Mouse (Mus musculus) intestine, postnatal 0 days (tissue): ENCODE results near the gene B4galt1. TPM values are rescaled to one million over a fixed set of nuclear protein-coding genes. Genes with fewer than 3 reads are reported as not detected.
A peak's percentile ranks its signal among the peaks of the same experiment; 100 is the strongest.

Experiments used
- ATAC-seq: fragments of 200-750 bp; cut with Nextera tagmentation; 2 replicates; pipeline ENCODE4 v1.8.0; 2017; ENCODE audit warnings: mild to moderate bottlenecking, moderate TSS enrichment, moderate library complexity
- H3K27ac ChIP-seq: fragments of 300-500 bp; sonication (generic); 2 replicates; pipeline ENCODE4 v1.5.1; 2014; ENCODE audit warnings: mild to moderate bottlenecking, low read depth, low read length, moderate library complexity
- H3K27me3 ChIP-seq: fragments of 300-500 bp; sonication (generic); replicated peaks from 2 replicates; pipeline ENCODE4 v1.6.1; 2014; ENCODE audit warnings: low read length, mixed read lengths; ENCODE audit not compliant: control insufficient read depth, insufficient read depth
- H3K36me3 ChIP-seq: fragments of 300-500 bp; sonication (generic); 2 replicates; pipeline ENCODE4 v1.6.1; 2014; ENCODE audit warnings: mild to moderate bottlenecking, moderate library complexity; ENCODE audit not compliant: control insufficient read depth, insufficient read depth
- H3K4me1 ChIP-seq: fragments of 300-500 bp; sonication (generic); replicated peaks from 2 replicates; pipeline ENCODE4 v1.6.1; 2014; ENCODE audit warnings: antibody characterized with exemption, low read length, mixed read lengths; ENCODE audit not compliant: control insufficient read depth, insufficient read depth
- H3K4me2 ChIP-seq: fragments of 300-500 bp; sonication (generic); replicated peaks from 2 replicates; pipeline ENCODE4 v1.6.1; 2014; ENCODE audit warnings: low read depth, mild to moderate bottlenecking, moderate library complexity
- H3K4me3 ChIP-seq: fragments of 300-500 bp; sonication (generic); 2 replicates; pipeline ENCODE4 v1.5.1; 2014; ENCODE audit warnings: low read depth, low read length
- H3K9ac ChIP-seq: fragments of 300-500 bp; sonication (generic); 2 replicates; pipeline ENCODE4 v1.6.1; 2014; ENCODE audit warnings: mild to moderate bottlenecking, low read depth, low read length
- H3K9me3 ChIP-seq: fragments of 300-500 bp; sonication (generic); 2 replicates; pipeline ENCODE4 v1.6.1; 2016; ENCODE audit warnings: mixed run types; ENCODE audit not compliant: control insufficient read depth
- CTCF ChIP-seq: sonication (generic); IDR thresholded peaks from 2 replicates; pipeline ENCODE4 v1.5.1; 2016; ENCODE audit warnings: low read depth, mild to moderate bottlenecking, control low read depth, antibody characterized with exemption, moderate library complexity
- WGBS: fragments of 180-500 bp; shearing (Covaris S2); extraction: QIAGEN DNeasy Blood & Tissue Kit; methylation state at CpG from one replicate; pipeline ENCODE4 v1.1.7; 2014; 5-methylcytosine and 5-hydroxymethylcytosine counted together
- polyA plus RNA-seq: library from polyadenylated mRNA; unstranded; fragments of >200 nt; fragmentation: Nextera tagmentation; extraction: Ambion mirVana; gene quantifications from 2 replicates; pipeline ENCODE4 v1.2.1, GENCODE M21; 2015

The B4galt1 gene
- polyA plus RNA-seq, 1 experiment from 2014 or later = 15.3 TPM

DNA sequence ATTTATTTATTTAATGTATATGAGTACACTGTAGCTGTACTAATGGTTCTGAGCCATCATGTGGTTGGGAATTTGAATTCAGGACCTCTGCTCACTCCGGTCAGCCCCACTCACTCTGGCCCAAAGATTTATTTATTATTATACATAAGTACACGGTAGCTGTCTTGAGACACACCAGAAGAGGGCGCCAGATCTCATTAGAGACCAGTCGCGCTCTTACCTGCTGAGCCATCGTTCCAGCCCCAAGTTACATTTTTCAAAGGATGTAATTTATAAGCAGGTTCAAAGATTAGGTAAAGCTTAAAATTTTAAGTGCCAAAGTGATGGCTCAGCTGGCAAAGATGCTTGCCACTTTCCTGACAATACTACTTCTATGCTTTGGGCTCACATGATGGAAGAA is 75.1 kb downstream of the B4galt1 start:
- Histone ChIP-seq H3K27me3 (peaks cover 13% of the 10 kb centered on the region; the same call in 1 of the 2 replicates), H3K4me3 (no peak overlapping the region), H3K36me3 (no peaks in the 10 kb centered on the region), H3K9me3 (no peaks in the 10 kb centered on the region), H3K4me1 (no peaks in the 10 kb centered on the region), H3K4me2 (no peak overlapping the region), H3K9ac (no peak overlapping the region), H3K27ac (no peak overlapping the region)
- ATAC-seq = no peak
- TF ChIP-seq CTCF = peak; percentile 39
- WGBS = 82% methylated on average over 6 of the region's 6 CpGs

DNA sequence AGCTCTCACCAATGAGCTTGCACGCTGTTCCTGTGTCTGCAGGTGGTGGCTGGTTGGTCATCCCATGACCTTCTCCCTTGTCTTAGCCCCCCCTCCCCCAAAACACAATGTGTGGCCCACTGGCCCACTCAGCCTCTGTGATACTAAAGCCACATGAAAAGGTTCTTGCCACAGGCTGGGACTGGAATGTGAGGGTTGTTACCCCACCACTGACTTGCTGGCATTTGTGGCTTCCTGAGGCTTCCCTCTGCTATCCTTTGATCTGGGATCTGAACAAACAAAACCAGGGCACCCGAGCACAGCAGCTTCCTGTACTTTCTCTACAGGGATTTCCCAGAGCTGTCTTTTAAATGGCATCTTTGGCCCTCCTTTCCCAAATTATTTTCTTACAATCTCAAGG is 76.7 kb downstream of the B4galt1 start:
- Histone ChIP-seq H3K9me3 (no peaks in the 10 kb centered on the region), H3K4me2 (no peak overlapping the region), H3K27ac (no peak overlapping the region), H3K4me3 (no peak overlapping the region), H3K4me1 (no peaks in the 10 kb centered on the region), H3K9ac (no peak overlapping the region), H3K27me3 (peaks cover 13% of the 10 kb centered on the region; the same call in 1 of the 2 replicates), H3K36me3 (no peaks in the 10 kb centered on the region)
- WGBS = 53% methylated on average over 2 of the region's 2 CpGs
- TF ChIP-seq CTCF = no peak
- ATAC-seq = no peak

DNA sequence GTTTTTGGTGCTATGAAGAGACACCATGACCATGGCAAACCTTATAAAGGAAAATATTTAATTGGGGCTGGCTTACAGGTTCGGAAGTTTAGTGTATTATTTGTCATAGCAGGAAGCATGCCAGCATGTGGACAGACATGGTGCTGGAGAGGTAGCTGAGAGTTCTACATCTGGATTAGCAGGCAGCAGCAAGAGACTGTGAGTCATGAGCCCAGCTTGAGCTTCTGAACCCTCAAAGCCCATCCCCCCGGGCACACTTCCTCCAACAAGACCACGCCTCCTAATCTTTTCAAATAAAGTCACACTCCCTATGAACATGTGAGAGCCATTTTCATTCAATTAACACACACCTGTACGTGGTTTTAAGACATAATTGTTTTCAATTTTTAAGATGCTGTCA is 77.4 kb downstream of the B4galt1 start:
- no peak overlapping the region for H3K27ac ChIP-seq
- H3K4me1 ChIP-seq = no peaks in the 10 kb centered on the region
- H3K9ac ChIP-seq = no peak overlapping the region
- 74% methylated on average over 4 of the region's 4 CpGs for WGBS
- H3K4me3 ChIP-seq = no peak overlapping the region
- H3K9me3 ChIP-seq = no peaks in the 10 kb centered on the region
- peaks cover 13% of the 10 kb centered on the region; the same call in 1 of the 2 replicates for H3K27me3 ChIP-seq
- ATAC-seq = no peak
- H3K36me3 ChIP-seq = no peaks in the 10 kb centered on the region
- no peak for TF ChIP-seq CTCF
- no peak overlapping the region for H3K4me2 ChIP-seq

DNA sequence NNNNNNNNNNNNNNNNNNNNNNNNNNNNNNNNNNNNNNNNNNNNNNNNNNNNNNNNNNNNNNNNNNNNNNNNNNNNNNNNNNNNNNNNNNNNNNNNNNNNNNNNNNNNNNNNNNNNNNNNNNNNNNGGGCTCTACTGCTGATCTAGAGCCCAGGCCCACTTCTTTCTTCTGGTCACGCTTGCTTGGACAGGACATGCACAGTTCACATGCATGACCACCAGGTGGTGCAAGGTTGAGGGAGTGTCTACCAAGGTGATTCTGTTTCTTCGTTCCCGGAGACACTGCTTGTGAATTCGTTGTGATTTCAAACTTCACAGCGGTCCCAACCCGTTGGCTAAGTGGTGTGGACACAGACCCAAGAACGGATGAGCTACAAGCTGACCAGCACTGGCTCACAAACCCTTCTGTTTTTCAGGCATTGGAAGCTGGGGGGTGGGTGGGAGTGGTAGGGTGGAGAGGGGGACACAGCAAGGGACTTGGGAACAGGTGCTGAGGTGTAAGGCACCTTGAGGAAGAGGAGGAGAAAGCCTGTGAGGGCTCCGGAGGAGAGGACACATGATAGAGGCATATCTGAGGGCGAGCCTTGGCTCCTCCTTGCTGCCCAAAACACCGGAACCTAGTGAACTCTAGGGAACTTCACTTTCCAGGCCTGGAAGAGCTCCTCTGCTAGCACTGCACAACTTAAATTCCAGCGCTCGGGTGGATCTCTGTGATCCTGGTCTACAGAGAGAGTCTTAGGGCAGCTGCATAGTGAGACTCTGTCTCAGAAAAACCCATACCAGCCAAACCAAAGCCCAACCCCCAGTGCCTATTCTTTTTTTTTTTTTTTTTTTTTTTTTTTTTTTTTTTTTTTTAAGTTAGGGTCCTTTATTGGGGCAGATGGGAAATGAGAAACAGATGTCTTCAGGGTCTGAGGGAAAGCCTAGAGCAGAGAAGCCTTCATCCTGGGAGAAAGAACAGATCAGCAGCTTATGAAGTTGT is 79.2 kb downstream of the B4galt1 start:
- TF ChIP-seq CTCF = peak; percentile 95
- Histone ChIP-seq H3K27ac (no peak overlapping the region), H3K36me3 (no peaks in the 10 kb centered on the region), H3K27me3 (peaks cover 13% of the 10 kb centered on the region; the same call in 1 of the 2 replicates), H3K4me3 (no peak overlapping the region), H3K9me3 (no peaks in the 10 kb centered on the region), H3K4me1 (no peaks in the 10 kb centered on the region), H3K9ac (no peak overlapping the region), H3K4me2 (peak overlapping the region; percentile 54)
- ATAC-seq = peak; percentile 52; the same call in 1 of the 2 replicates
- WGBS = 16% methylated on average over 12 of the region's 12 CpGs

DNA sequence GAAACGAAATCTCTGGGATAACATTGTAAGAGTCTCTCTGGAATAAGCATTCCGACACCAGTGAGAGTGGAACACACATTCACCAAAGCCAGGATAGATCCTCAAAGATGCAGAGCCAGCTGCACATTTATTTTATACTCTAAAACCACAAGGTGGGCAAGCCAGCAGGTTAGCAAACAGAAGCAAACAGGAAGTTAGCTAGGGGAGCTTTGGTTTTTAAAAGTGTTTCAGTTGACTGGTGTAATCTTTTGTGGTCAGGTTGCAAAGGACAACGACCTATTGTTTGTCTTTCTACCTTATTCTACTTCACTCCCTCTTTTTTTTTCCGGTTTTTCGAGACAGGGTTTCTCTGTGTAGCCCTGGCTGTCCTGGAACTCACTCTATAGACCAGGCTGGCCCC is 93.9 kb downstream of the B4galt1 start:
- WGBS = 59% methylated on average over 5 of the region's 5 CpGs

DNA sequence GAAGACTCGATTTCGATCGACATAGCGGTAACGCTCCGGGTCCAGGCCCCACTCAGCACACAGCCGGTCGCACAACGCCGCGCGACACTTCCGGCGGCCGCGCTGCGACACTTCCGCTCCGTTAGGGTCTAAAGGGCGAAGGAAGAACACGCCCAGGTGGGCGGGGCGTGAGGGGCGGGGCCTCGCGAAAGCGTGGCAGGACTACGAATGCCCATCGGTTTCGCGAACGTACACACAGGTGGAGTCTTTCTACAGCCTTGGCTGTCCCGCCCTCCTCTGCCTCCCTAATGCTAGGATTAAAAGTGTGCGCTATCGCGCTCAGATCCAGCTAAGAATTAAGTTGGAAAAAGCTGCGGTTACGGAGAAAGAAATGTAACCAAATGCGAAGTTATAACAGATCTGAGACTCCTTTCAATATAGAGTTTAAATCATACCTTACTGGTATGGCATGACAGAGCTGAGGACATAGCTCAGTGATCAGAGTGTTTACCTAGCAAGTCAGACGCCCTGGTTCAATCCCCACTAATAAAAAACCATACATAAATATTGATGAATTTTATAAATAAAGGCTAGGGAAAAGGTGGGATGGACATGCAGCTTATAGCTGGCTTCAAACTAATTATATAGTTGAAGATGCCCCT is 95.9 kb downstream of the B4galt1 start, which contains the start of gene Smu1:
Gene Smu1, minus strand, starts transcription at position 144 of the 641 bp plus-strand sequence.
- Histone ChIP-seq H3K4me1 (no peaks in the 10 kb centered on the region), H3K9ac (peak within 1 kb of the TSS; percentile 92), H3K9me3 (no peaks in the 10 kb centered on the region), H3K27ac (peak within 1 kb of the TSS; percentile 84), H3K4me3 (peak within 1 kb of the TSS; percentile 100), H3K27me3 (no peaks in the 10 kb centered on the region), H3K36me3 (peaks cover 19% of the 10 kb centered on the region), H3K4me2 (peak within 1 kb of the TSS; percentile 74)
- under 1% methylated on average over 40 of the region's 40 CpGs for WGBS
- no peak for TF ChIP-seq CTCF
- ATAC-seq = peak; percentile 97

More for the DNA sequence above, 93.9 kb downstream of the B4galt1 start:
- H3K4me1 ChIP-seq = no peaks in the 10 kb centered on the region
- no peaks in the 10 kb centered on the region for H3K9me3 ChIP-seq
- H3K4me2 ChIP-seq = no peak overlapping the region
- no peak overlapping the region for H3K4me3 ChIP-seq
- no peak overlapping the region for H3K9ac ChIP-seq
- H3K27ac ChIP-seq = no peak overlapping the region
- H3K36me3 ChIP-seq = peaks cover under 1% of the 10 kb centered on the region; the same call in 1 of the 2 replicates
- TF ChIP-seq CTCF = no peak
- H3K27me3 ChIP-seq = no peaks in the 10 kb centered on the region
- ATAC-seq = no peak
